Mouse (Mus musculus): ENCODE results near the gene Zfp563.

Zfp563 gene

GRCm38 (mm10) chr17:33089220-33089949 is at the start of gene Zfp563:
Gene Zfp563 (plus strand): TSS chr17:33089310.
- DNase-seq (ENCODE audit: low read depth, low spot score): peak; percentile 86

GRCm38 (mm10) chr17:33058791-33059190 is 30.3 kb upstream of the Zfp563 start:
- no peak for DNase-seq (ENCODE audit: low read depth, low spot score)

- no peak for DNase-seq (ENCODE audit: low read depth, low spot score)
Measured at GRCm38 (mm10) chr17:33063001-33063400, 26.1 kb upstream of the Zfp563 start.

GRCm38 (mm10) chr17:33067958-33068357 is 21.2 kb upstream of the Zfp563 start, which contains the start of gene 4921501E09Rik:
Gene 4921501E09Rik (minus strand): TSS chr17:33068058.
- DNase-seq (ENCODE audit: low read depth, low spot score): no peak

GRCm38 (mm10) chr17:33091630-33092029 is 2.5 kb downstream of the Zfp563 start:
- no peak for DNase-seq (ENCODE audit: low read depth, low spot score)

- peak; percentile 63 for DNase-seq (ENCODE audit: low read depth, low spot score)
Measured at GRCm38 (mm10) chr17:33092391-33093193, 3.5 kb downstream of the Zfp563 start.

- DNase-seq (ENCODE audit: low read depth, low spot score): no peak
Measured at GRCm38 (mm10) chr17:33097396-33097795, 8.3 kb downstream of the Zfp563 start.

- no peak for DNase-seq (ENCODE audit: low read depth, low spot score)
Measured at GRCm38 (mm10) chr17:33124546-33124945, 35.4 kb downstream of the Zfp563 start.

GRCm38 (mm10) chr17:33126257-33126656 is 37.1 kb downstream of the Zfp563 start:
- no peak for DNase-seq (ENCODE audit: low read depth, low spot score)

GRCm38 (mm10) chr17:33139261-33139820 is 50.2 kb downstream of the Zfp563 start, which contains the start of gene Morc2b:
Gene Morc2b (minus strand): TSS chr17:33139683.
- DNase-seq (ENCODE audit: low read depth, low spot score): no peak

All from CD4-positive helper T cell, adult 2 months (primary cell).